Mouse (Mus musculus) erythroblast, embryonic 14.5 days (primary cell): Measurements from ENCODE around the gene Gm21897.

Source experiments
- GATA1 ChIP-seq: IDR thresholded peaks from 2 replicates; pipeline ENCODE4 v1.6.1; 2012; ENCODE audit warnings: low read length, inconsistent platforms, mixed read lengths
- TAL1 ChIP-seq: IDR thresholded peaks from 3 replicates; pipeline ENCODE4 v1.6.1; 2012; ENCODE audit warnings: low read length, inconsistent platforms, mixed read lengths

GRCm38 (mm10) chr16:15352320-15352719 lies 35.1 kb downstream of the Gm21897 start:
- TF ChIP-seq GATA1 (no peak), TAL1 (no peak)
